Mouse (Mus musculus) heart, adult 8-10 months (tissue): Measurements from ENCODE around the gene H3f3a. TPM values are rescaled to one million over a fixed set of nuclear protein-coding genes. Genes with fewer than 3 reads are reported as not detected.

Experiments
- DNase-seq: peaks from one replicate; pipeline ENCODE4 v3.0.0; 2022; ENCODE audit warnings: low spot score
- total RNA-seq, 4 experiments: library from RNA; stranded (reverse); gene quantifications; 2 replicates each; pipeline ENCODE4 v1.2.4; 2022

H3f3a gene
- total RNA-seq, 4 experiments from 2014 or later: 363 to 431 (median 376) TPM

DNA sequence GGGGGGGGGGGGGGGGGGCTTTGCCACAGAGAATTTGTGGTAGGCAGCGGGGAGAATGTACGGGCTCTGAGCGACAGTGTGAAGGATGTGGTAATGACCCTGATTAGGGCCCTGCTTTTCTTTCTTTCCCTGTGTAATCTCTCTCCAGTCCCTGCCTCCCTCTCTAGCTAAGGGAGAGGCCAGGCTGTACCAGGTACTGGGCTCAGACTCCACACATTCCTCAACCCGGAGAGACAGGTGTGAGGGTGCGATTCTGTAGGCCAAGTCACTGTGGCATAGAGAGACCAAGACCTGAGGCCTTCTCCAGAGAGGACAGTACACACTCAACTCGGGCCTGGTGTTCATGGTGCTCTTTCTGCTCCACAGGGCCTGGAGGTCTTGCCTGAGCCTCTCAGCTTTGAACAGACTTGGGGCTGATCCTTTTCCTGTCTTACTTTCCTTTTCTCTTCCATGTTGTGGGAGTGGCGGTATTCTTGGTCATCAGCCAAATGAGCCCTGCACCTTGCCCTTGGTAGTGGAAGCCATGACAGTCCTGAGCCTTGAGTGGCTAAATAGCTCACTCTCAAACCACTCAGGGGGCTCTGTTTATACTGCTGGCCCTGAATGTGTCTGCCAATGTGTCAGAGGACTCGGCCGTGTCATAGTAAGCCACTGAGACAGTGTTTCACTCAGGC is 30.7 kb downstream of the H3f3a start:
- DNase-seq: no peak

DNA sequence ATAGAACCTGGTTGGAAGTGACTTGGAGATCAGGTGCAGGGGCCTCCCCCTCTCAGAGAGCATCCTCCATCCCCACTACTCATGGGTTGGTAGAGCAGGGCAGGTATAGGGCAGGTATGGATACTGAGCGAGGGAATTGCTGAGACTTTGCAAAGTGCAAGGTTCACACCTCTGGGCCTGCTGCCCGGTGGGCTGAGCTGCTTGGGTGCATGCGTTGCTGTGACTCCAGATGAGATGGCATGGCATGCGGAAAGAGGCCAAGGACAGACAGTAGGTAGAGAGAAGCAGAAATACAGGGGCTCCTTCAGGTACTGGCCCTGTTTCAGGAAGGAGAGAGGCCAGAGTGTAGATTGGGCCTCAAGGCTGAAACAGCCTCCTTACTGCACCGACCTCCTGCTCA is 32.5 kb downstream of the H3f3a start:
- no peak for DNase-seq

DNA sequence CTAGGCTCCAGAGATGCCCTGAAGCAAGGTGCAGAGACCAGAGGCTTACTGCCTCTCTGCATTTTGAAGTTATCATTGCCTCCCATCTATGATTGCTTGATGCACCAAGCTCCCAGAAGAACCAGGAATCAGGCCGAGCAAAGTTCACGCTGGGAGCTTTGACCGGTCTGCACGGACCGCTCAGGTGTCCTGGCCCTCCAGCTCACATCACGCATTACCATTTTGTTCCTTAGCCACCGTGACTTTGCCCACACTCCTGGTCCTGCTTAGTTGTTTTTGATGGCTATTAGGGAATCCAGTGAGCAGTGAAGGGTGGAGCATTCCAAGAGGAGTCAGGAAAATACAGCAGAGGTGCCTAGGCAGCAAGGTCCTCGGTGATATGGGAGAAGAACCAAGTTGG is 33.5 kb downstream of the H3f3a start:
- no peak for DNase-seq

DNA sequence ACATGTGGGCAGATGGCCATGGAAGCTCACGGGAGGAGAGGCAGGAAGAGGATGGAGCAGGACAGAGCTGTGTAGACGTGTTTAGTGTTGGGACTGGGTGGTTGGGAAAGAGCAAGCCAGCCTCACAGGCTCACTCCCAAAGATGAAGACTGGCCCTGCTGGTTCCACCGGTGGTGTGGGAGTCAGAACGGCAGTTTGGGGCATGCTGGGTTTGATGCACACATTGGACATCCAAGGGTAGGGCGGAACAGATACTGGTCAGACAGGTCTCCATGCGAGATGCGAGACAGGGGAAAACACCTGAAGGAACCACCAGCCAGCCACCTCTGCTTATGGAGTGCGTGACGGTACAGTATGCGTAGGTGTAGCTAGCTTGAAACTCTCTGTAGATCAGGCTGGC is 34.8 kb downstream of the H3f3a start:
- no peak for DNase-seq

DNA sequence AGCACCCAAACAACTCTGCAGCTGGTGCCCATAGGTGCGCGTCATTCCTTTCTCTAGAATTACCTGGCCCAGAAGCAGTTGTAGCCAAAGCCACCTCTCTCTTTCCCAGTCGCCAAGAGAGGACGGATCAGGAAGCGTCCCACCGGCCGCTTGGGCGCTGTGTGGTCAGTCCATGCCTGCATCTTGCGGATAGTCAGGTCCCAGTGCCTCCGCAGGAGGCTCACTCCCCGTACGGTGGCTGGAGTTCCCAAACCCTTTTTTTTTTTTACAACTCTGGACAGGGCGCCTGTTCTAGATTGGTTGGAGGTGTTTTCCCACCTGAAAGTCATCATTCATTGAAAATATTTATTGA is 35.4 kb downstream of the H3f3a start:
- no peak for DNase-seq

DNA sequence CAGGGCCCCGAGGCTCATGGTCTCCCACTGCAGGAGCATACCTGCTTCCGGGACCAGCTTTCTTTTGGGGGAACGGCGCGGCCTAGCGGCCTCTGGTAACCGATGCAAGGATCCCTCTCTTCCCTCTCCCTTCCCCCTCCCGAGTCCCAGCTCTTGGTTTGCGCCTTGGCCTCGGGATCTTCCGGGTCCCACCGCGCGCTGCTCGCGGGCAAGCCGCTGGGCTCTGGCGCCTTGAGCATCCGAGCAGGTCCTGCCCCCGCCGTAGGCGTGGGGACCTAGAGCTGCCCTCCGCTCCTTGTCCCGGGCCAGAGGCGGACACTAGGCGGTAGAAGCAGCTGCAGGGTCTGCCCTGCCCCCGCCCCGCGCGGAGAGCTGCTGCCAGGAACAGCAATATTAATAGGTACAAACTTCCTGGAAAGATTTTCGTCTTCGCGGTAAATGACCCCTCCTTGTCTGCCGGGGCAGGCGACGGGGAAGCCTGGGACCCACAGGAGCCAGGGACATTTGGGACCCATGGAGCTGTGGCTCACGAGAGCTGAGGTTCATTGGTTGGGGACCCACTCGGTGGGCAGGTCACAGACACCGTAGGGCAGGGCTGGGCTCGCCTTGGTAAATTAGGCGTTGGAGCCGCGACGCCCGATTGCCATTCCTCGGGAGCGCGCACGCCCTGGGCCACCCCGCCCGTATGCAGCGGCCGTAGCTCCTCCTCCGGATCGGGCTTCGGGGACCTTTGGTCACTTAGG is 35.9 kb downstream of the H3f3a start:
- peak; percentile 85 for DNase-seq

DNA sequence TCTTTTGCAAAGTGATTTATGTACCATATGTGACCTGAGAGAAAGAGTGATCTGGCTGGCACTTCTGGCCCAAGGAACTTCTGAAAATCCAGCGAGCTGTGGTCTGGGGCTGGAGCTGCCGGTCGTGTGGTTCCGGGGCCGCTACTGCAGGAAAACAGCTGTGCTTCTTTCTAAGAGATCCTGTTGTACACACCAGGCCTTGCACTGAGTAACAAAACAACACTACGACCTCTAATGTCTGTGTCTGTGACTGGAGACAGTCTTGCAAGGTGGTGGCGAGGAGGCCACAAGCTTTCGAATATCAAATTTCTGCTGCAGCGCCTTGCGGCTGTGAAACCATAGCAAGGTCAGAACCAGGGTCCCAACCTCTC is 36.5 kb downstream of the H3f3a start:
- DNase-seq: no peak

DNA sequence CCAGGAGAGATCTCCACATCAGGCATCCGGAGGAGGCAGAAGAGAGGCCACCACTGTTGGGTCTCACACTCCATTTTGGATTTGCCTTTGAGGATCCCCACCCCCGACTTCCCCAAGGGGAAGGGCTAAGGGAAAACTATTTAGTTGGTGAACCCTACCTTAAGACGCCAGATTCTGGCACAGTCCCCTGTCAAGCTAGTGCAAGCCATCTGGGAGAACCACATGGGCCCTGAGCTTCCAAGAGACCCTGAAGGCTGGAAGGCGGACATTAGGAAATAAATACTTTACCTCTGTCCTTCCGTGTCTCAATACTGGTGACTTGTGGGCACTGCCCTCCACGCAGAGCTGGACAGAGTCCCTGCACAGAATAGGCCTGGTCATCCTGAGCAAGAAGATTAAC is 37.2 kb downstream of the H3f3a start:
- DNase-seq: no peak

DNA sequence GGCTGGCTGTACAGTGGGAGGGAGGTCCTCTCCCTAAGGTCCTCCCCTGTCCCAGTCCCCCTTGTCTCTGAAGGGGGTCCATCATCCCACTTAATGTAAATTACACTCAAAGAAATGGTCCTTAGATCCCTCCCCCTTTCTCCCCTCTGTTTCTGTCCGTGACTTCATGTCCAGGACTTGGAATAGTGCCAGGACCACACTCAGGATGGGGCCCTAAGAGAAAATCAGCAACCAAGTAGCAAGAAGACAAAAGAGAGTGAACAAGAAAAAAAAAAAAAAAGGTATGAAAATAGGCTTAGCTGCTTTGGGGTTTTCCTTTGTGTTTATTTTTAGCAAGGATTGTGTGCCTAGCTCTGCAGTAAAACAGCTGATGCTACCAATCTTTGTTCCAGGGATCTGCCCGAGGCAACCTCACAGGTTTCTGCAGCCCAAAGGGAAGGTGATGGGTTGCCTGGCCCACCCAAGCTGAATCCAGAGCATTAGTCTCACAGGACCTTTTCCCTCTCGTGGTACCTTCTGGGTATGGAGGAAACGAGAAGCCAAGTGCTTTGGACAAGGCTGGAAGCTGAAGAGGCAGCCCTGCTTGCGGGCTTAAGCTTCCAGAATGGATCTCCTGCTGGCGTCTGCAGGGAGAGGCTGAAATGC is 37.8 kb downstream of the H3f3a start:
- DNase-seq: no peak

DNA sequence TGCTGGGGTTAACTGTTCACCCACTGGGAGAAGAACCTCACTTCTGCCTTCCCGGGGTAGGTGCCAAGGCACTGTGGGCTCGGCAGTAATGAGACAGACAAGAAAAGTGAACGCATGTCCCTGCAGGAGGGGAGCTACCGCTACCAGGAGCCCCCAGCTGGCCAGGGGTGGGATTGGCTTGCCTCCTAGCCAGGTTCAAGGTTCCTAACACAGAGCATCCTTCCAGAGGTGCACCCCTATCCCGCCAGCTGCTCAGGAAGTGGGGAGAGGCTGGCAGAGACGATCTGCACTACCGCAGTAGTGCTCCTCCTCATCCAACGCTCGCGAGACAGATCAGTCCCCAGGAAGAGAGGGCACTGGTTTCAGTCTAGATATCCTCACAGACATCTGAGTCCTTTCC is 38.4 kb downstream of the H3f3a start:
- DNase-seq: no peak

DNA sequence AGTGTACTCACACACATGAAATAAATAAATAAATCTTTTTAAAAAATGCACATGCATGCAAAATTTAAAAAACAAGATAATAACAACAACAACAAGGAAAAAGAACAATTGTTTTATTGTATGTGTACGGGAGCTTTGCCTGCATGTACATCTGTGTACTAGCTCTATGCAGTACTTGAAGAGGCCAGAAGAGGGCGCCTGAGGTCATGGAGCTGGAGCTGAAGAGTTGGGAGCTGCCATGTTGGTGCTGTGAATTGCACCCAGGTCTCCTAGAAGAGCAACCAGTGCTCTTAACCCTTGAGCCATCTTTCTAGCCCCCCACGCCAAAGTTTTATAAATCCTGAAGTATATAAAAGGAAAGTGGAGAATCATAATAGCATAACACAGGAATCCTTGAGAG is 39.1 kb downstream of the H3f3a start:
- DNase-seq: no peak

DNA sequence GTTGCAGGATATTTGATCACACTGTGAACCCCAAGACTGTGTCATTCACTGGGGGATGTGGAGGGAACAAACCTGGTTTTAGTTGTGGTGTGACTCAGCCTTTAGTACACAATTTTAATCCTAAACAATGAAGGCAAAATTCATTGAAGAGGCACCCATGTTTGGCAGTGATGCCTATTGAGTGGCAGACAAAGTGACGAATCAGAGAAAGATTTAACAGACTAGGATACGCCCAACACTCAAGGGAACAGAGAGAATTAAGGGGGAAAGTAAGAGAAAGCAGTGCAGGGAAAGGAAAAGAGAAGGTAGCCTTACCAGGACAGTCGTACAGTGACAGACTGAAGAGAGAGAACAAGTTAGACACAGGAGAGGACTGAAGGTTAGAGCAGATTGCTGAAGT is 41.5 kb downstream of the H3f3a start:
- no peak for DNase-seq

DNA sequence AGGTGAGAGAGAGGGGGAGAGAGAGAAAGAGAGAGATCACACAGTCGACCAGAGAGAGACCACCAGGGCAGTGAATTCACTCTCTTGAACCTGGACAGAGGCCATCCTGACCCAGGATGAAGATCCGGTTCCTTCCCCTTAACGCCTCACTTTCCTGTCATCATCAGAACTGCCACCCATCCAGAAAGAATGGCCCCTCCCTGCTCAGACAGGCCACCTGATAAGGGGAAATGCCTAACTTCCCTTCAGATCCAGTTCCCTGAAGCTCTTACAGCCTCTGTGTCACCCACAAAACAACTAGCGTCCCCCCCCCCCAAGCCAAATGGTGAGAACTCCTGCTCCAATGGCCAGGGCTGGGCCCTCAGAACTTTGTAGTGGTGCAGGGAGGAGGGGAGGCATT is 42.0 kb downstream of the H3f3a start:
- no peak for DNase-seq

DNA sequence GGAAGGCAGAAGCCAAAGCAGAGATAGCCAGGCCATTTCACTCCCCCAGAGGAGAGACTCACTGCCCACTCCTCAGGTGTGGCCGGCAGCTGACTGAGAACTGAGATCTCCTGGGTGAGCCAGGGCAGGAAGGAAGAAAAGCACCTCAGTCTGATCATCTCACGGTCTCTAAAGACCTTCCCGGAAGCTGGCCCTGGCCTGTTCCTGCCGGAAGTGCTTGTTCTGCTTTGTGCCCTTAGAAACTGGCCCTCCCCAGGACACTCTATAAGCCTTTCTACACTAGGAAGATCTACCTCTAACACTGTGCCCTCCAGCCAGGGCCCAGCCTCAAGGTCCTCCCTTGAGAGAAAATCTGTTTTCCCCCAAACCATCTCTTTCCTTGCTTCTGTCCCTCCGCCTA is 42.4 kb downstream of the H3f3a start:
- DNase-seq: no peak

DNA sequence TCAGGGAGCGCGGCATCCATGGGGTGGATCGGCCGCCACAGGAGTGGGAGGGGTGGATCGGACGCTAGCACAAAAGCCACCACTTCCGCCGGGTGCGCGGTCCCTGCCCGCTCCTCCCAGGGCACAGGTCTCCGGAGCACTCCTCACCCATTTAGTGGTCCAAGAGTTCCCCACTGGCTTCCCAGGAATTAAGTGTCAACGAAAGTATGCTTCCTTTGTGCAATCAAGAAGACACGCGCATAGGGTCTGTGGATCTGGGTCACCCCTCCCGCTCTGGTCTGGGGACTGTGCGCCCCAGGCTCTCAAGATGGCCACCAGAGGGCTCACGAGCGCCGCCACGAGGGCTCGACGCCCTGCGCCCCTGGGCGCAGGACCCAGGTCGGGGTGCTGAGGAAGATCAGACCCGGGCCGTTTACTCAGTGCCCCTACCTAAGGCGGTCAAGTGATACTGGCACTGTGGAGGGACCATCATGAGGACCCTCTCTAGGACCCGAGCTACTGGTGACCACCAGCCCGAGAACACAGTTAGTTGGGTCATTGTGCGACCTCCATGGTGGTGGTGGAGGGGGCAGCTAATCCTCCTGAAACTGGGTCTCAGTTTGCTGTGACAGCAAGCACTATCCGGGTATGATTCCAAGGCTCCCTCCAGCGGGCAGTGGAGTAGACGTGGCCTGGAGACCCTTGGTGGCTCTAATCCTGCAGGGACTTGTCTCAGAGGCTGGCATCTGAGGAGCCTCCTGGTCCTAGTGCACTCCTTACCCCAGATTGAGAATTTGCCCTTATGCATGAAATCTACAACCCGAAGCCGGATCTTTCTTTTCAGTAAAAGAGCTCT is 45.2 kb downstream of the H3f3a start:
- peak; percentile 68 for DNase-seq

DNA sequence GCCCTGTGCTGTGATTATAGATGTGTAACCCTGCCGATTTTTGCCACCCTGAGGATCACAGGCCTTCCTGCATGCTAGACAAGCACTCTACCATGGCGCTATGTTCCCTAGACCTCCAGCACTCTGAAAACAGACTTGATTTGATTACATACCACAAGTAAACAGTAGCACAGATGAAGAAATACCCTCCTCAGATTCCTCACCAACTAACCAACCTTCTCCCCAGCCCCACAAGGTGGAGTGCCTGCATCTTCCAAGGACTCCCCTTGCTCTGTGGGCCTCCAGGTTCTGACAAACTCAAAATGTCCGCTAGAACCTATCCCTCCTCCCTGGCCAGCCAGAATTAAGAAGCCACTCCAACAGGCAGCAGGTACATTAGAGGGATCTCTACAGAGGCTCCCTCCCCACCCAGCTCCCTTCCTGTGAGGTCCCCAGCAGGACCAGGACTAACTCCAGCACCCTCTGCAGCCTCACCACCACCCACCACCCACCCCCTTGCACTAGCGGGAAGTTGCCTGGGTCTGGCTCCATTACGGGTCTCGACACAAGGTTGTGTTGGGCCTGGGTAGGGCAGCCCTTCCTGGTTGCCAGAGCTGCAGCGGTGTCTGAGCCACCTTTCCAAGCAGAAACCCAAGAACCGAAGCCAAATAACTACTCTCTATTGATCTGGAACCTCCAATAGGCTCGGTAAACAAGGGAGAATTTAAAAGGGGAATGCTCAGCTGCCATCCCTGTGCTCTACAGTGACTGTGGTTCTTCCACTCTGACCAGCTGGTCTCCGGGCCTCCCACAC is 46.0 kb downstream of the H3f3a start:
- no peak for DNase-seq

DNA sequence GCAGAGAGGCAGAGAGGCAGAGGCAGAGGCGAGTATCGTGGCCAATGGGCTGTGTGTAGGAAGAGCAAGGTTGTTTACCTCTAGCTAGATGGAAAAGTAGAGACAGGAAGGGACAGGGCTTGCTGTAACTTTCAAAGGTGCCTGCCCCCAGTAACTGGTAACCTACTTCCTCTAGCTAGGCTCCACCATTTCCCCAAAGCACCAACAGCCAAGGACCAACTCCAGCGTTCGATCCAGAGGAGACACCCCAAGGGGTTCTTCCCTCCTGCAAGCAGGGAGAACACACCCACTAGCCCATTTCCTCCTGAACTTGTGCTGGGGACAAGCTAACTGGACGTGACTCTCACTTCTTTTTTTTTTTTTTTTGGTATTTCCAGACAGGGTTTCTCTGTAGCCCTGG is 47.2 kb downstream of the H3f3a start:
- no peak for DNase-seq

DNA sequence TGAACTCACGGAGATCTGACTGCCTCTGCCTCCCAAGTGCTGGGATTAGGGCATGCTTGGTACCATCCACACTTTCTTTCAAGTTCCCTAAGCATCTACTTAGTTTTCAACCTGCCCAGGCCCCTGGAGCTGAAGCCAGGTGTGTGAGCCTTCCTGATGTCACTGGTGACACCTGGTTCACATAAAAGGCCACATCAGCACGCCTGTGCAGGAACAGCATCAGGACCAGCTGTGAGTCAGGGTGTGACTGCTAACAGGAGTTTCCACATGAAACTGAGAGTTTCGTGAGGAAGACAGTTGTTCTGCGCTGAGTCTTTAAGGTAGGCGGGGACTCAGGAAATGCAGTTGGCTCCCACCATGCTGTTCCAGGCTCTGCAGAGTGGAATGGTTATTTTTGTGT is 48.4 kb downstream of the H3f3a start:
- no peak for DNase-seq

DNA sequence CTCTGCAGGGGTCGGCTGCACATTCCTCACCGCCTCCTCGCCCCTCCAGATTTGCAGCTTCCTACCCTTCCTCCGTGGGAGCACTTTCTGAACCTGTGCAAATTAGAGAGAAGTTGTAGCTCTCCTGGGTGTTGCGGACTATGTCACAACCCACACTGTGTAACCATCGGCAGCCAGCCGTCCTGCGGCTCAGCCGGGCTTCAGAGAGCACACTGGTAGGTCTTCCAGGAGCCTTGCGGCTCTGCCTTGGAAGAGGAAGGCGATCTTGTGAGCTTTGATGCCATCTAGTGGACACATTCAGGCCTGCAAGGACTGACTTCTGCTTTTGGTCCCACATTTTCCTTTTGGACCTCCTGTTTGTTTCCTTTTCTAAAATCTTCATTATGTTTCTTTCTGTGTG is 49.9 kb downstream of the H3f3a start:
- DNase-seq: peak; percentile 87

DNA sequence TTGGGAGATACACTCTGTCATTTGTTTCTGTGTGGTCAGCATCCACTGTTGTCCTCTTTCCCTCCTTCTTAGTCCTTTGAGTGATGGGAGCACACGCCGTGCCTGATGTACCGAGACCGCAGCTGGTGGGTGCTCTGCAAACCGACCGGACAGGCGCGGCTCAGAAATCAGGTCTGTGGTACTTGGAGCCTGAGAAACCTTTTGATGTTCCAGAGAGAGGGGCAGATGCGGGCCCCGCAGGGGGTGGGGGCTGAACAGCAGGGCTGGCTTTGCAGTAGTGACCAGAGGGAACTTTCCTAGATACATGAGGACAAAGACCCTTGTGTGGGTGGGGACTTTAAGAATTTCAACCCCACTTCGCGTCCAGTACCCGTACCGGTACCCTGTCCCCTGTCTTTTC is 50.4 kb downstream of the H3f3a start:
- no peak for DNase-seq

DNA sequence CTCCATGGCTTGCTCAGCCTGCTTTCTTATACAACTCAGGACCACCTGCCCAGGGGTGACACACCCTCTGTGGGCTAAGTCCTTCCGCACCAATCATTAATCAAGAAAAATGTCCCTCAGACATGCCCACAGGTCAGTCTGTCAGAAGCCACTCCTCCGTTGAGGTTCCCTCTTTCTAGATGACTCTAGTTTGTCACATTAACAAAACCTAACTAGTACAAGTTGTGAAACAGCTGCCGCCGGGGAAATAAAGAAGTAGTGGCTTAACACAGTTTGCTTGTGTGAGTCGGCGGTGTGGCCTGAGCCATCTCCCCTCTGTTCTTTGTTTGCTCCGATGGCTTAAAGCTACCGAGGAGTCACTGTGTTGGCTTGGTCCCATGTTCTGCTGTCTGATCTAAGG is 51.1 kb downstream of the H3f3a start:
- no peak for DNase-seq

DNA sequence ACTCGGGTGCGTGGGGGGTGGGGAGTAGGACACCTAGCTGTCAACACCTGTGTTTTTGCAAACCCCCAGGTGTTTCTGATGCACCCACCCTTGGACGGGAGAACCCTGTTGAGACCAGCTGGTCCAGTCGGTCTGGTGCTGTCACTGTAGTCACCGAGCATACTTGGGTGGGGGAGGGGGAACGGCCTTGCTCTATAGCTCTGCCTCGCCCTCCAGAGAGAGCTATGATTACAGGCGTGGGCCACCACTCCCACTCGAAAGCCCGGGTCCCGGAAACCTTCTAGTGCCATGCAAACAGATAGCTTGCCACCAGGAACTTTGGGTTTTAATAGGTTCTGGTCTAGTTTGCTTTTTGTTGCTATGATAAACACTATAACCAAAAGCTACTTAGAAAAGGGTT is 51.6 kb downstream of the H3f3a start:
- no peak for DNase-seq
